In the genomic region with DNA sequence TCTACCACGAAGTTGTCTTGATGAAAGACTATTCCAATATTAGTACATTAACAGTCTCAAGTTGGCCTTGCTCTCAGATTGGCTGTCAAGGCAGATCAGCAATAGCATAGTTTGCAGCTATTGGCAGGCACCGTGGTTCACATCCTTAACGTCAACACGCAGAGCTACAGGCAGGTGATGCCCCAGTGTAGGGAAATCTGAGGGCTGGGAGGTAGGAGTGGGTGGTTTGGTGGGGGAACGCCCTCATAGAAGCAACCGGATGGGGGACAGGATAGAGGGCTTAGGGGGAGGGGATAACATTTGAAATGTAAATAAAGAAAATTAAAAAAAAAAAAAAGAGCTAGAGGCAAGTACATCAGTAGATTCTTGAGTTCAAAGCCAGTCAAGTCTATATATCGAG, we compare ENCODE assay signal across 21 mouse cellular contexts.
"Had no signal": no experiment of that assay in that cellular context is flagged by ENCODE, and none has a peak within 500 bp of the region (broad histone marks: within the 10 kb centered on the region; RNA-seq: fewer than 3 reads in every experiment).

No protein-coding gene starts in this region.

- H3K4me2 ChIP-seq: kidney, embryonic 15.5 days; limb, embryonic 13.5 days; liver, embryonic 12.5 days; liver, embryonic 15.5 days; lung, embryonic 15.5 days had no signal

- DNase-seq: kidney, adult 8-10 months; kidney, postnatal 10 days; kidney, postnatal 36 days; liver; lung, adult 18-20 months; lung, postnatal 10 days; lung, postnatal 36 days; midbrain, embryonic 14.5 days; right cerebral cortex, adult 18-20 months; right cerebral cortex, postnatal 14 days; right cerebral cortex, postnatal 4 days; thymus, postnatal 25 days had no signal

- H3K9me3 ChIP-seq: kidney, embryonic 15.5 days; limb, embryonic 10.5 days; limb, embryonic 13.5 days; liver, embryonic 12.5 days; liver, embryonic 15.5 days; lung, embryonic 15.5 days; megakaryocyte, embryonic 14.5 days; midbrain, embryonic 10.5 days had no signal

- H3K4me3 ChIP-seq: kidney, embryonic 15.5 days; limb, embryonic 10.5 days; limb, embryonic 13.5 days; liver, embryonic 12.5 days; liver, embryonic 15.5 days; lung, embryonic 15.5 days; megakaryocyte, embryonic 14.5 days; midbrain, embryonic 10.5 days had no signal

- H3K27ac ChIP-seq: kidney, embryonic 15.5 days; limb, embryonic 10.5 days; limb, embryonic 13.5 days; liver, embryonic 12.5 days; liver, embryonic 15.5 days; lung, embryonic 15.5 days; midbrain, embryonic 10.5 days; stomach, postnatal 0 days had no signal

- ATAC-seq: liver, embryonic 12.5 days had no signal

- H3K4me1 ChIP-seq: kidney, embryonic 15.5 days; limb, embryonic 10.5 days; limb, embryonic 13.5 days; liver, embryonic 12.5 days; liver, embryonic 15.5 days; lung, embryonic 15.5 days; megakaryocyte, embryonic 14.5 days; midbrain, embryonic 10.5 days had no signal

- H3K9ac ChIP-seq: kidney, embryonic 15.5 days; limb, embryonic 13.5 days; liver, embryonic 12.5 days; liver, embryonic 15.5 days; lung, embryonic 15.5 days had no signal

- H3K27me3 ChIP-seq: kidney, embryonic 15.5 days; limb, embryonic 13.5 days; liver, embryonic 12.5 days; liver, embryonic 15.5 days; lung, embryonic 15.5 days; megakaryocyte, embryonic 14.5 days had no signal
